Mouse (Mus musculus): ENCODE data around the gene Nfkbib. TPM values are rescaled to one million over a fixed set of nuclear protein-coding genes. Genes with fewer than 3 reads are reported as not detected.

Nfkbib gene
- polyA plus RNA-seq, 1 experiment = 12.1 TPM

DNA sequence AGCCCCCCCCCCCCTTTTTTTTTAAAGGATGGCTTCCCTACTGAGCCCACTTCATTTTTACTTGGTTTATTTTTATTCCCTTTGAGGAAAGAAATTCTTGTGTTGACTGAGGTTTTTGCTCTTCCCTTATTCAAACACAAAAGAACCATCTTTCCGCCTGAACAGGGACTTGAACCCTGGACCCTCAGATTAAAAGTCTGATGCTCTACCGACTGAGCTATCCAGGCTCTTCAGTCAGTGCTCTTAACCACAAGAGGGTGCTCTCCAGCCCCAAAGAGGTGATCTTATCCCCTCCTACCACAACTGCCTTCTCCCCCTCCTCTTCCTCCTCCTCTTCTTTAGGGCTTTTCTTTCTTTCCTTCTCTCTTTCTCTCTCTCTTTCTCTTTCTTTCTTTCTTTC lies 26.5 kb upstream of the Nfkbib start:
- Histone ChIP-seq H3K4me3 (replicated peaks; ENCODE audit: control insufficient read depth, low read depth, low read length) (no peak overlapping the region), H3K27ac (ENCODE audit: control insufficient read depth, insufficient read depth, low read depth, low read length, poor library complexity) (no peak overlapping the region), H3K4me1 (ENCODE audit: control insufficient read depth, insufficient read depth, low read length) (peaks cover 3% of the 10 kb centered on the region; the same call in 1 of the 2 replicates)
- 28% methylated on average over 2 of the region's 2 CpGs for WGBS
- TF ChIP-seq POLR2A (IDR thresholded peaks at IDR 0.05; ENCODE audit: borderline replicate concordance, control insufficient read depth, low read depth, low read length) (no peak), CTCF (IDR thresholded peaks at IDR 0.05; ENCODE audit: control insufficient read depth, insufficient read depth, low read length) (peak; percentile 50; the same call in 1 of the 2 replicates)

DNA sequence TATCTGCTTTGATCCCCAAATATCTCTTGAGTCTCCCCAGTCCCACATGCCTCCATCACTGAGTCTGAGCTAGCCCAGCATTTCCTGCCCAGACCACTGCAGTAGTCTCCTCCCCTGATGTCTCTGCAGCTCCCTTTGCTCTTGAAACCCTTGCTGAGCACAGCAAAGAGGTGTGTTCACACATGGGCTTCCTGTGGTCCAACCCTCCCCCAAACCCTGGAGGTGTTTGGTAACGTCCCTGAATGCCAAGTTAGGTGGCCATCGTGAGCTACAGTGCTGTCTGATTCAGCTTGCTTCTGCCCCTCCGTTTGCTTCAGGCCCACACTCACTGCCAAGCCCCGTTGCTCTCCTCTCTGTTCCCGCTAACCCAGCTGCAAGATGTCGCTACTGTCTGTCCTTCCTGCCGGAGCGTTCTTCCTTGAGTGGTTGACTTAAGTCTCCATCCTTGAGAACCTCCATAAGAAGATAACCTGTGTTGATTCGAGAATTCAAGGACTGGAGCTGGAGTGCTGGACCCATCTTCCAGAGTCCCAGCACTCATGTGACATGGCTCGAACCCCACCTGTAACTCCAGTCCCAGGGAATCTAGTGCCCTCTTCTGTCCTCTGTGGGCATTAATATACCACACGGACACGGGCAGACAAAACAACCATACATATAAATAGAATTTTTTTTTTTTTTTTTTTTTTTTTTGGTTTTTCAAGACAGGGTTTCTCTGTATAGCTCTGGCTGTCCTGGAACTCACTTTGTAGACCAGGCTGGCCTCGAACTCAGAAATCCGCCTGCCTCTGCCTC lies 25.3 kb upstream of the Nfkbib start:
- H3K4me1 ChIP-seq (ENCODE audit: control insufficient read depth, insufficient read depth, low read length) = peaks cover 3% of the 10 kb centered on the region; the same call in 1 of the 2 replicates
- TF ChIP-seq CTCF (IDR thresholded peaks at IDR 0.05; ENCODE audit: control insufficient read depth, insufficient read depth, low read length) = peak; percentile 29; the same call in 1 of the 2 replicates
- TF ChIP-seq POLR2A (IDR thresholded peaks at IDR 0.05; ENCODE audit: borderline replicate concordance, control insufficient read depth, low read depth, low read length) = no peak
- WGBS = 54% methylated on average over 14 of the region's 14 CpGs

DNA sequence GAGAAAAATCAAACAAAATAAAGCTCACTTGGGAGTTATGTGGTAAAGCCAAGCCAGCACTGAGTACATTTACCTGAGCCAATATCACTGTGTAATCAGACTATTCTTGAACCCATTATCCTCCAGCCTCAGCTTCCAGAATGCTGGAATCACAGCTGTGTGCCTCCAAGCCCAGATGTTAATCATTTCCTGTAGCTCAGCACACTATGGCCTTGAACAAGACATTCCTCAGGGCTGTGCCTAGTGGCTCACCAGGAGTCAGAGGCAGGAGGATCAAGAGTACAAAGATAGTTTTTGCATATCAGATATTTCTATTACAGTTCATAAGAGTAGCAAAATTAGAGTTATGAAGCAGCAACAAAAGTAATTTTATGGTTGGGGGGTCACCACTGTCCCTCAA lies 24.4 kb upstream of the Nfkbib start:
- Histone ChIP-seq H3K4me1 (ENCODE audit: control insufficient read depth, insufficient read depth, low read length) (peaks cover 3% of the 10 kb centered on the region; the same call in 1 of the 2 replicates), H3K4me3 (replicated peaks; ENCODE audit: control insufficient read depth, low read depth, low read length) (no peak overlapping the region), H3K27ac (ENCODE audit: control insufficient read depth, insufficient read depth, low read depth, low read length, poor library complexity) (no peak overlapping the region)
- TF ChIP-seq POLR2A (IDR thresholded peaks at IDR 0.05; ENCODE audit: borderline replicate concordance, control insufficient read depth, low read depth, low read length) = no peak
- no peak for TF ChIP-seq CTCF (IDR thresholded peaks at IDR 0.05; ENCODE audit: control insufficient read depth, insufficient read depth, low read length)

More for the DNA sequence above, 25.3 kb upstream of the Nfkbib start:
- Histone ChIP-seq H3K27ac (ENCODE audit: control insufficient read depth, insufficient read depth, low read depth, low read length, poor library complexity) (peak overlapping the region; percentile 41), H3K4me3 (replicated peaks; ENCODE audit: control insufficient read depth, low read depth, low read length) (no peak overlapping the region)

DNA sequence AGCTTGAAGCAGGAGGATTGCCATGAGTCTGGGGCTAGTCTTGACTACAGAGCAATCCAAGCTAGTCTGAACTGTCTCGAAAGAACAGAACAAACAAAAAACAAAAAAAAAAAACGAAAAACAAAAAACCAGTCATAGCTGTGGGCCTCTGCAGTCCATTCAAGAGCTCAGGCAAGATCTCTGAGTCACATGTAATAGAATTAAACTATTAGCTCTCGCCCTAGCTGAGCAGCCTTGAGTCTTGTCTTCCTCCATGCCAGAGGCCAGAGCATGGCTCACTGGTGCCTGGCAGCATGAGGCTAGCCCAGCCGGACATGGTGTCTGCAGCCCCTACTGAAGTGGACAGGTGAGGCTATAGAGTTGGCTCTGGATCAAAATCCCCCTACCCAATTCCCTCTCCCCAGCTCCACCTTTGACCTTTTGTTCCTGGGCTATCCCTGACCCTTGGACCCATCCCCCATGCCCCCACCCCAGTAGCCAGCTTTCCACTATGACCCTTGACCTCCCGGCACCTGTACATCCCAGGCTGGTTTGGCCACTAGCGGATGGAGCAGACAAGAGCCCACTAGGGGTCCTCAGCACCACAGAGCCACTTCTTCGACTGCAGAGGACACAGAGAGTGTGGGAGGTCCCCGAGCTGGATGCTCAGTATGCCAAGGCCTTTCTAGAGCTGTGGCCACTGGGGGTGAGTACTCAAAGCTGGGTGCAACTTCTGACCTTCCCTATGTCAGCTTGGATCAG lies 22.9 kb upstream of the Nfkbib start:
- Histone ChIP-seq H3K27ac (ENCODE audit: control insufficient read depth, insufficient read depth, low read depth, low read length, poor library complexity) (no peak overlapping the region), H3K4me1 (ENCODE audit: control insufficient read depth, insufficient read depth, low read length) (peaks cover 3% of the 10 kb centered on the region; the same call in 1 of the 2 replicates), H3K4me3 (replicated peaks; ENCODE audit: control insufficient read depth, low read depth, low read length) (no peak overlapping the region)
- 70% methylated on average over 8 of the region's 8 CpGs for WGBS
- no peak for TF ChIP-seq CTCF (IDR thresholded peaks at IDR 0.05; ENCODE audit: control insufficient read depth, insufficient read depth, low read length)
- no peak for TF ChIP-seq POLR2A (IDR thresholded peaks at IDR 0.05; ENCODE audit: borderline replicate concordance, control insufficient read depth, low read depth, low read length)

DNA sequence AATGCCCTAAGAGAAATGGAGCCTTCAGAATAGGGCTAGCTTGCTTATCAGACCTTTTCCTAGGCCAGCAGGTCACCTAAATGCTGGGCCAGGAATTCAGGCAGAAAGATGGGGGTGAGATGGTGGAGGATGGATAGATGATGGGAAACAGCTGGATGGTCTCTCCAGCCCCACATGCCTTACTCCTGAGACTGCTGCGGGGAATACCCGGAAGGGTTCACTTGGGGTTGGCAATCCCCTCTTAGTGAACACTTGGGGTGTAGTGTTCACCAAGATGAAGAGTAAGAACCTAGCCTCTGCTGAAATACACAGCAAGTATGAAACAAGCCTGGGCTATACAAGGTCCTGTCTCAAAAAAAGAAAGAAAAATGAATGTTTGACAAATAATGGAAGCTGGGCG lies 21.9 kb upstream of the Nfkbib start:
- peaks cover 3% of the 10 kb centered on the region; the same call in 1 of the 2 replicates for H3K4me1 ChIP-seq (ENCODE audit: control insufficient read depth, insufficient read depth, low read length)
- peak overlapping the region; percentile 70 for H3K27ac ChIP-seq (ENCODE audit: control insufficient read depth, insufficient read depth, low read depth, low read length, poor library complexity)
- no peak for TF ChIP-seq CTCF (IDR thresholded peaks at IDR 0.05; ENCODE audit: control insufficient read depth, insufficient read depth, low read length)
- no peak for TF ChIP-seq POLR2A (IDR thresholded peaks at IDR 0.05; ENCODE audit: borderline replicate concordance, control insufficient read depth, low read depth, low read length)
- peak overlapping the region; percentile 81 for H3K4me3 ChIP-seq (replicated peaks; ENCODE audit: control insufficient read depth, low read depth, low read length)
- 67% methylated on average over 3 of the region's 3 CpGs for WGBS

DNA sequence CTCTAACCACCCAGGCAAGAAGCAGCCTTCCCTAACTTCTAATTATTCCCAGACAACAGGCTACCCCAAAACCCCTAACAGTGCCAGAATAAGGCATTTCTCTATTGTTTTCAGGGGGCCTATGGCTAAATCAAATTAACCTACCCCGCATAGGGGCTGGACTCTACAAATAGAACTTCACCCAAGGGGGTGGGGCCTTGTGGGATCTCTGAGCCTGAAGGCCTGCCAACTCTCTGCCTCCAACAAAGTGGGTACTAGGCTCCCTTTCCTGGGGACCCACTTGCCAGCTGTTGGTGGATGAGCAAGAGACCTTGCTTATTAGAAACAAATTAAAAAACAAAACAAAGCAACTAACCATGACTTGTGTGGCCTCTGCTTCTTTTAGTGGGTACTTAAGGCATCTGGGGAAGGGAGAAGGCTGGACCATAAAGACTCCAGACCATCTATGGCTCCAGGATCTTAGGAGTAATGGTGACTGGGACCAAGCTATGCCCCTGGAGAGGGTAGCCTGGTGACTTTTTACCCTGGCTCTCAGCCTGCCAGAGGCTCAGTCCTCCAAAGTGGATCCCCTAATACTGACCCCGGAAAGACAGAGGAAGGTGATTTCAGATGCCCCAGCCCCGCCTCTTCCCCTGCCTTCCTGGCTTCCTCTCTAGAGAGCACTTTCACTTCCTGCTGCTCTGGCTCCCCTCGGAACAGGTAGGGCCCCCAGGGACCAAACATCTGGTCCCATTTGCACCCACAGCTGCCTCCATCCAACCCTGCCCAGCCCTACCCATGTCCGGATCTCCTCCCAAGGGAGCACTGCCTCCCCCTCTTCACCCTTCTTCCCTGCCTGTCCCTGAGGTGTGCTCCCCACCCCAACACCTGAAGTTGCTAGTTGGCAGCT lies 21.2 kb upstream of the Nfkbib start, which contains the start of gene Rinl:
Gene Rinl (plus strand): TSS at position 663 of the 889 bp plus-strand sequence.
- Histone ChIP-seq H3K4me1 (ENCODE audit: control insufficient read depth, insufficient read depth, low read length) (peaks cover 3% of the 10 kb centered on the region; the same call in 1 of the 2 replicates), H3K27ac (ENCODE audit: control insufficient read depth, insufficient read depth, low read depth, low read length, poor library complexity) (peak within 1 kb of the TSS; percentile 70), H3K4me3 (replicated peaks; ENCODE audit: control insufficient read depth, low read depth, low read length) (peak within 1 kb of the TSS; percentile 81)
- no peak for TF ChIP-seq POLR2A (IDR thresholded peaks at IDR 0.05; ENCODE audit: borderline replicate concordance, control insufficient read depth, low read depth, low read length)
- TF ChIP-seq CTCF (IDR thresholded peaks at IDR 0.05; ENCODE audit: control insufficient read depth, insufficient read depth, low read length) = no peak
- WGBS = 17% methylated on average over 5 of the region's 5 CpGs

DNA sequence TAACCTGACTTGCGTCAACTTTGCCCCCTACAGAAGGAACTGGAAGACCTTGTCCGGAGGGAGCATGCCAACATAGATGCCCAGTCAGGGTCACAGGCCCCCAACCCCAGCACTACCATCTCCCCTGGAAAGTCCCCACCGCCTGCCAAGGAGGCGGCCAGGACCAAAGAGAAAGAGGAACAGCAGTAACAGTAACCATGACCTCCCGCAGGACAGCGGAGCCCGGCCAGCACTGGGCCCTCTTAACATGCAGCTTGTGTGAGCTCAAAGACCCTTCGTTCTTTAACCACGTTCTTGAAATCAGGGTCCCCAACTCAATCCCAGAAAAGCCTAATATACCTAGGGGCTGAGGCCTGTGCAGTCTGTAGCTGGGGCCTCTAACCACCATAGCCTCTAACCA lies 20.6 kb upstream of the Nfkbib start:
- no peak for TF ChIP-seq CTCF (IDR thresholded peaks at IDR 0.05; ENCODE audit: control insufficient read depth, insufficient read depth, low read length)
- no peak for TF ChIP-seq POLR2A (IDR thresholded peaks at IDR 0.05; ENCODE audit: borderline replicate concordance, control insufficient read depth, low read depth, low read length)
- Histone ChIP-seq H3K4me1 (ENCODE audit: control insufficient read depth, insufficient read depth, low read length) (peaks cover 3% of the 10 kb centered on the region; the same call in 1 of the 2 replicates), H3K4me3 (replicated peaks; ENCODE audit: control insufficient read depth, low read depth, low read length) (no peak overlapping the region), H3K27ac (ENCODE audit: control insufficient read depth, insufficient read depth, low read depth, low read length, poor library complexity) (peak overlapping the region; percentile 20; the same call in 1 of the 2 replicates)
- WGBS = 79% methylated on average over 9 of the region's 9 CpGs

Measured in bone marrow, adult 2 months (tissue).